Mouse (Mus musculus) stomach, postnatal 0 days (tissue): ENCODE measurements around the gene Unkl. TPM values are rescaled to one million over a fixed set of nuclear protein-coding genes. Genes with fewer than 3 reads are reported as not detected.

ENCODE experiments used
- ATAC-seq: fragments of 200-750 bp; cut with Nextera tagmentation; 2 replicates; pipeline ENCODE4 v1.8.0; 2017; ENCODE audit not compliant: low FRiP score, low TSS enrichment
- DNase-seq: peaks from one replicate; pipeline ENCODE4 v3.0.0-alpha.2; 2016; ENCODE audit warnings: low spot score
- H3K27ac ChIP-seq: fragments of 300-500 bp; sonication (generic); replicated peaks from 2 replicates; pipeline ENCODE4 v1.5.1; 2014; ENCODE audit warnings: mild to moderate bottlenecking, control low read depth
- H3K27me3 ChIP-seq: fragments of 300-500 bp; sonication (generic); 2 replicates; pipeline ENCODE4 v1.6.1; 2014; ENCODE audit warnings: low read length; ENCODE audit not compliant: control insufficient read depth, insufficient read depth
- H3K36me3 ChIP-seq: fragments of 300-500 bp; sonication (generic); 2 replicates; pipeline ENCODE4 v1.6.1; 2014; ENCODE audit warnings: low read length, mixed read lengths; ENCODE audit not compliant: control insufficient read depth, insufficient read depth
- H3K4me1 ChIP-seq: fragments of 300-500 bp; sonication (generic); replicated peaks from 2 replicates; pipeline ENCODE4 v1.6.1; 2014; ENCODE audit warnings: antibody characterized with exemption; ENCODE audit not compliant: control insufficient read depth, insufficient read depth
- H3K4me2 ChIP-seq: fragments of 300-500 bp; sonication (generic); replicated peaks from 2 replicates; pipeline ENCODE4 v1.6.1; 2014; ENCODE audit warnings: low read depth, mild to moderate bottlenecking, control low read depth, moderate library complexity
- H3K4me3 ChIP-seq: fragments of 300-500 bp; sonication (generic); 2 replicates; pipeline ENCODE4 v1.5.1; 2014; ENCODE audit warnings: low read depth, low read length, control low read depth
- H3K9ac ChIP-seq: fragments of 300-500 bp; sonication (generic); 2 replicates; pipeline ENCODE4 v1.6.1; 2014; ENCODE audit warnings: mild to moderate bottlenecking, low read length, control low read depth, mixed read lengths
- H3K9me3 ChIP-seq: fragments of 300-500 bp; sonication (generic); 2 replicates; pipeline ENCODE4 v1.6.1; 2016; ENCODE audit warnings: low read length; ENCODE audit not compliant: control insufficient read depth
- CTCF ChIP-seq: IDR thresholded peaks from 2 replicates; pipeline ENCODE4 v1.5.1; 2016; ENCODE audit warnings: antibody characterized with exemption, low read depth, mild to moderate bottlenecking, moderate library complexity
- EP300 ChIP-seq: optimal IDR thresholded peaks from 2 replicates; pipeline ENCODE3; 2016; ENCODE audit warnings: antibody characterized with exemption
- WGBS: fragments of 180-500 bp; shearing (Covaris S2); extraction: QIAGEN DNeasy Blood & Tissue Kit; methylation state at CpG from one replicate; pipeline ENCODE4 v1.1.7; 2014; 5-methylcytosine and 5-hydroxymethylcytosine counted together
- polyA plus RNA-seq: library from polyadenylated mRNA; unstranded; fragments of >200 nt; fragmentation: Nextera tagmentation; extraction: Ambion mirVana; gene quantifications from 2 replicates; pipeline ENCODE4 v1.2.1, GENCODE M21; 2015

Gene Unkl
- polyA plus RNA-seq, 1 experiment from 2014 or later = 3.1 TPM

GRCm38 (mm10) chr17:25270795-25271335 is 82.7 kb downstream of the Unkl start:
- H3K4me1 ChIP-seq = peaks cover 8% of the 10 kb centered on the region; the same call in 1 of the 2 replicates
- H3K4me2 ChIP-seq = peak overlapping the region; percentile 95; the same call in 1 of the 2 replicates
- no peak for TF ChIP-seq CTCF
- TF ChIP-seq EP300 = no peak
- no peak overlapping the region for H3K4me3 ChIP-seq
- peaks cover 14% of the 10 kb centered on the region for H3K36me3 ChIP-seq
- no peaks in the 10 kb centered on the region for H3K9me3 ChIP-seq
- H3K9ac ChIP-seq = no peak overlapping the region; the same call in 1 of the 2 replicates
- no peaks in the 10 kb centered on the region for H3K27me3 ChIP-seq
- ATAC-seq (no peak), DNase-seq (no peak)
- no peak overlapping the region for H3K27ac ChIP-seq
- WGBS = 56% methylated on average over 2 of the region's 2 CpGs

DNA sequence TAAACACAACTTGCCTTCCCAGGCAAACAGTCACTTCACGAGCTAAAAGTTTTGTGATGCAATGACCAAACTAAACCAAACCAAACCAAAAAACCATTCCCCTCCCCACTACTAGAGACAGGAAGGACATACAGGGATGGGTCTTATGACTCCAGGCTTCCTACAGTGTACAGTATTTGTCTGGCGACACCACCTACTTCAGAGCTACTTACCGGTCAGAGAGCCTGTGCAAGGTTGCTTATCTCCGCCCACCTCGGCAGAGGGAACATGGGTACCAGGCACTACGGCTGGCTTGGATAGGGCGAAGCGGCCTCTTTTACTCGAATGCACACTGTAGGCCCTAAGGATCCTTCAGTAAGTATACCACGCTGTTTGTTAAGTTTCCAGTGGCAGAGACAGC is 84.1 kb downstream of the Unkl start:
- WGBS = under 1% methylated on average over 10 of the region's 10 CpGs
- ATAC-seq = no peak
- TF ChIP-seq EP300 = no peak
- no peak for TF ChIP-seq CTCF

GRCm38 (mm10) chr17:25272951-25273705 is 84.9 kb downstream of the Unkl start:
- Histone ChIP-seq H3K27me3 (no peaks in the 10 kb centered on the region), H3K36me3 (no peaks in the 10 kb centered on the region), H3K4me1 (peaks cover 8% of the 10 kb centered on the region; the same call in 1 of the 2 replicates), H3K4me3 (peak overlapping the region; percentile 95), H3K27ac (peak overlapping the region; percentile 99), H3K9ac (peak overlapping the region; percentile 98), H3K4me2 (peak overlapping the region; percentile 95), H3K9me3 (no peaks in the 10 kb centered on the region)
- TF ChIP-seq EP300 (peak; percentile 78), CTCF (no peak)
- peak; percentile 91 for ATAC-seq
- under 1% methylated on average over 92 of the region's 92 CpGs for WGBS
- DNase-seq = peak; percentile 88

More for the DNA sequence above, 84.1 kb downstream of the Unkl start:
- H3K9me3 ChIP-seq = no peaks in the 10 kb centered on the region
- H3K27ac ChIP-seq = peak overlapping the region; percentile 99
- no peaks in the 10 kb centered on the region for H3K27me3 ChIP-seq
- peak overlapping the region; percentile 95 for H3K4me3 ChIP-seq
- H3K4me1 ChIP-seq = peaks cover 8% of the 10 kb centered on the region; the same call in 1 of the 2 replicates
- peak; percentile 64 for DNase-seq
- H3K36me3 ChIP-seq = peaks cover 5% of the 10 kb centered on the region; the same call in 1 of the 2 replicates
- peak overlapping the region; percentile 95 for H3K4me2 ChIP-seq
- peak overlapping the region; percentile 98 for H3K9ac ChIP-seq

DNA sequence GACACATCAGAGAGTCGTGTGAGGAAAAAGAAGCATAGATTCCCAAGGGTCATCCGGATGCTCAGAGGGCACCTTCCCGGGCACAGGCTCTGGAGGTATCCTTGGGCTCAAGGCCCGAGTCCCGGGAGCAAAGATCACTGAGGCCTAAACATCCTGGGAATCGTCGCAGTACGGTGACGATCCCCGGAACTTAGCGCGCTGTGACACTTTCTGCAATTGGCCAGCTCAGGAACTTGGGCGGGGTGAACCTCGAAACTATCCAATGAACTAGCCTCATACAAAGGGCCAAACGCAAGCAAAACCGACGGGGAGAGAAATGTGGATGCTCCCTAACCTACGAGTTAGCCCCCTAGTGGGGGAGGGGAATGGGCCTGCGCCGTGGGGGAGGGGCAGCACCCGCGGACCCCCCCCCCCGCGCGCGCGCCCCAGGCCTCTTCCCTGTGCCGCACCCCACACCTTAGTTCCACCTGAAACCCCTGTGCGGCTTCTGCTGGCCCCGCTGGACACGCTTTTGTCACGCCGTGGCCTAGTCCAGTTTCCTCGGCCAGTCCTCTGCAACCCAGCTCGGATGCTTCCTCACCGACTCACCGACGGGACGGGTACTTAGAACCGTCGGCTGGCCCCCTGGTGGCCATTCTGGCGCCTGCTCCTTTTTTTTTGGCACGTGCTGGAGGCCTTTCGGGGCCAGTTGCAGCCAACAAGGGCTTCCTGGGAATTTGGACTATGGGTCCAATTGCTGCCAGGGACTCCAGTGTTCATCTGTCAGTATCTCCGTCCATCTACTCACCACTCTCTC is 85.7 kb downstream of the Unkl start:
- peak overlapping the region; percentile 98 for H3K9ac ChIP-seq
- peak overlapping the region; percentile 95 for H3K4me3 ChIP-seq
- H3K4me1 ChIP-seq = peaks cover 8% of the 10 kb centered on the region; the same call in 1 of the 2 replicates
- H3K4me2 ChIP-seq = peak overlapping the region; percentile 95
- peak overlapping the region; percentile 99 for H3K27ac ChIP-seq
- DNase-seq (peak; percentile 92), ATAC-seq (peak; percentile 86)
- peak; percentile 85 for TF ChIP-seq CTCF
- peak; percentile 65 for TF ChIP-seq EP300
- H3K27me3 ChIP-seq = no peaks in the 10 kb centered on the region
- no peaks in the 10 kb centered on the region for H3K9me3 ChIP-seq
- under 1% methylated on average over 35 of the region's 45 CpGs for WGBS
- no peaks in the 10 kb centered on the region for H3K36me3 ChIP-seq

GRCm38 (mm10) chr17:25274571-25275346 is 86.6 kb downstream of the Unkl start, which contains the start of gene Ube2i:
TSS of gene Ube2i (minus strand) at chr17:25274622.
- 83% methylated on average over 9 of the region's 9 CpGs for WGBS
- Histone ChIP-seq H3K9me3 (no peaks in the 10 kb centered on the region), H3K4me3 (peak within 1 kb of the TSS; percentile 95), H3K4me1 (peaks cover 8% of the 10 kb centered on the region; the same call in 1 of the 2 replicates), H3K4me2 (peak within 1 kb of the TSS; percentile 95), H3K27ac (peak within 1 kb of the TSS; percentile 99), H3K9ac (peak within 1 kb of the TSS; percentile 98), H3K36me3 (no peaks in the 10 kb centered on the region), H3K27me3 (no peaks in the 10 kb centered on the region)
- ATAC-seq (no peak), DNase-seq (no peak)
- no peak for TF ChIP-seq CTCF
- TF ChIP-seq EP300 = no peak
